Mouse (Mus musculus) ES-Bruce4 (cell line): Measurements from ENCODE around the gene Sox8. TPM values are rescaled to one million over a fixed set of nuclear protein-coding genes. Genes with fewer than 3 reads are reported as not detected.

Source experiments
- H3K27ac ChIP-seq: 2 replicates; pipeline ENCODE4 v1.5.1; 2012; ENCODE audit warnings: low read length, inconsistent platforms; ENCODE audit not compliant: insufficient read depth
- H3K27me3 ChIP-seq: 2 replicates; pipeline ENCODE4 v1.6.1; 2012; ENCODE audit warnings: mild to moderate bottlenecking, low read length, inconsistent platforms; ENCODE audit not compliant: control insufficient read depth, poor library complexity, insufficient read depth, severe bottlenecking
- H3K36me3 ChIP-seq: 2 replicates; pipeline ENCODE4 v1.6.1; 2012; ENCODE audit warnings: inconsistent platforms, mild to moderate bottlenecking, low read length, moderate library complexity; ENCODE audit not compliant: control insufficient read depth, poor library complexity, insufficient read depth, severe bottlenecking
- H3K4me1 ChIP-seq: one replicate; pipeline ENCODE4 v1.8.1; 2011; ENCODE audit warnings: low read length; ENCODE audit not compliant: control insufficient read depth, insufficient read depth
- H3K4me3 ChIP-seq: 2 replicates; pipeline ENCODE4 v1.5.1; 2011; ENCODE audit warnings: low read depth, mild to moderate bottlenecking, low read length
- H3K9ac ChIP-seq: 2 replicates; pipeline ENCODE4 v1.6.1; 2012; ENCODE audit warnings: low read depth, mild to moderate bottlenecking, inconsistent platforms; ENCODE audit not compliant: poor library complexity, severe bottlenecking
- H3K9me3 ChIP-seq: replicated peaks from 2 replicates; pipeline ENCODE4 v1.6.1; 2012; ENCODE audit warnings: mild to moderate bottlenecking, low read length, inconsistent platforms; ENCODE audit not compliant: control insufficient read depth, poor library complexity, insufficient read depth, severe bottlenecking
- CTCF ChIP-seq: IDR thresholded peaks from one replicate; pipeline ENCODE4 v1.8.1; 2011; ENCODE audit warnings: low read depth, low read length
- EP300 ChIP-seq: IDR thresholded peaks from 2 replicates; pipeline ENCODE4 v1.6.1; 2011; ENCODE audit warnings: low read depth, low read length; ENCODE audit not compliant: insufficient read depth
- POLR2A ChIP-seq: IDR thresholded peaks from one replicate; pipeline ENCODE4 v1.8.1; 2011; ENCODE audit warnings: low read length; ENCODE audit not compliant: insufficient read depth
- polyA plus RNA-seq: library from polyadenylated mRNA; stranded (reverse); fragments of >200 nt; gene quantifications from 2 replicates; pipeline ENCODE4 v1.2.4, GENCODE M21; 2011; ENCODE audit warnings: low read depth; ENCODE audit not compliant: missing spikeins, insufficient read depth, insufficient read length

Gene Sox8
- polyA plus RNA-seq, 1 experiment, result 0.48 TPM

DNA sequence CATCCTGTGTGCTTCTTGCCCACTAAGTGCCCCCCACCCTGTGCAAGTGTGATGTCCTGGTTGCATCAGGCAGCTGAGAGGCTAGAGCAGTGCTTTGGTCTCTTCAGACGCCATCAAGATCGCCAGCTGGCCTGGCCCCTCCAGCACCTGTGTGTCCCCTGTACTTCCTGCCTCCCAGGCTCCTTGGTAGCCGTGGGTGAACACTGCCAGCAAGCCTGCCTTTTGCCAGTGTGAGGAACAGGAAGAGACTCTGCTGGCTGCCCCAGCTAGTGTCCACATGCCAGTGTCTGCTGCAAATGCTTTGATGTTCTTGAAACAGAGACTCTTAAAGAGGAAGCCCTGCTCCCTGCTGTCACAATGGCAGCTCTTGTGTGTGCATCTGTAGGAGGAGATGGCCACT is 27.1 kb upstream of the Sox8 start:
- no peaks in the 10 kb centered on the region for H3K4me1 ChIP-seq
- TF ChIP-seq EP300, result no peak
- no peak for TF ChIP-seq CTCF
- TF ChIP-seq POLR2A, result no peak

DNA sequence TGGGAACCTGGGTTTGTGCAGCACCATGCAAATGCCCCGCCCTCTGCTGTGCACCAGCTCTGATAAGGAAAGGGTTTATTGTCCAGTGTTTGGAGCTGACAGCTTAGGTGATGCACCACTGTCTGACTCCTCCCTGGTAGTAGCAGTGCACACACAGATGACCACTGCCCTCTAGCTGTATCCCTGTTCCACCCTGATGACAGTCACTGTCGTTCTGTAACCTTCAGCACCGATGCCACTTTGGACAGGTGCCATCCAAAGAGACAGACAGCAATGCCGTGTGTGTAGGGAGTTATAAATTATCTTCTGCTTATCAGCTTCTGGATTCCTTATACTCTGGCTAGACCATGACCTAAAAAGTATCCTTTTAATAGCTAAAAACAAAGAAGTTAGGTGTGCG is 25.0 kb upstream of the Sox8 start:
- Histone ChIP-seq H3K9ac (no peak overlapping the region), H3K4me3 (no peak overlapping the region), H3K27me3 (no peaks in the 10 kb centered on the region), H3K4me1 (no peaks in the 10 kb centered on the region), H3K27ac (no peak overlapping the region), H3K36me3 (no peaks in the 10 kb centered on the region), H3K9me3 (no peaks in the 10 kb centered on the region)
- TF ChIP-seq EP300, result no peak
- TF ChIP-seq POLR2A, result no peak
- TF ChIP-seq CTCF, result peak; percentile 23

More for the DNA sequence above, 27.1 kb upstream of the Sox8 start:
- Histone ChIP-seq H3K27ac (no peak overlapping the region), H3K27me3 (no peaks in the 10 kb centered on the region), H3K4me3 (no peak overlapping the region), H3K36me3 (no peaks in the 10 kb centered on the region), H3K9me3 (no peaks in the 10 kb centered on the region), H3K9ac (no peak overlapping the region)

DNA sequence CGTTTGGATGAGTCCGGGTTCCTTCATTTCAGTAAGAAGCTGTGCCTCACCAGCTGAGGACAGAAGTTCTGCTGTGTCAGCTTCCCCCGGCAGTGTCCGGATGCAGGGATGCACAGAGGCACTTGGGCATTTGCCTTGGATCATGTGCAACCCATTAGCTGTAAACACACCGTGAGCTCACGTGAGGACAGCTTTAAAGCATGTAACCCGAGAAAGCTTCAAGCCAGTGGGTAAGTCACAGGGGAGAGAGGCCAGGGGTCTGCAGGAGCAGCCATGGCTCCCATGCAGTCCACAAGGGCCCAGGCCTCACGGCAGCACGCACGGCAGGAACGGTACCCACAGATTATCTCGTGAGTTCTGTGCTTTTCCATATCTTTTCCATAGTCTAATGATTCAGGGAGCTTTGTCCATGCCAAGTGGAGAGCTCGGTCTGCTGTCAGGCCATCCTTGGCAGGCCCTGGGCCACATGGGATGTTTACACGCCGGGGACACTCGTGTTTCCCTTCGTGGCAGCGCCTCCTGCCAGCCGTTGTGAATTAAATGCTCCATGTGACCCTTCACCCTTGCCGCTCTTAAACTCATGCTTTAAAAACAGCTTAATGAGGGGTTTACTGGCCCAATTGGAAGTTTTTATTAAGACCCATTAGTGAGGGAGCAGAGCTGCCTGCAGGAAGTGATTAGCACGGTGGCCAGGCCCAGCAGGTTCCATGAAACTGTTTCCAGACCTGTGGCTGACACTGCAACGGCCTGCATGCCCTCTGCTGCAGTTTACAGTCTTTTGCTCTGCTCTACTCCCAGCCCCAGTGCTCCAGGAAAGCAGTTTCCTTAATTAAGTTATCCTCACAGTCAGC is 23.1 kb upstream of the Sox8 start:
- H3K9me3 ChIP-seq, result no peaks in the 10 kb centered on the region
- no peak overlapping the region for H3K9ac ChIP-seq
- no peaks in the 10 kb centered on the region for H3K36me3 ChIP-seq
- TF ChIP-seq POLR2A (no peak), CTCF (no peak), EP300 (no peak)
- no peak overlapping the region for H3K4me3 ChIP-seq
- no peaks in the 10 kb centered on the region for H3K4me1 ChIP-seq
- H3K27ac ChIP-seq, result no peak overlapping the region
- H3K27me3 ChIP-seq, result no peaks in the 10 kb centered on the region

DNA sequence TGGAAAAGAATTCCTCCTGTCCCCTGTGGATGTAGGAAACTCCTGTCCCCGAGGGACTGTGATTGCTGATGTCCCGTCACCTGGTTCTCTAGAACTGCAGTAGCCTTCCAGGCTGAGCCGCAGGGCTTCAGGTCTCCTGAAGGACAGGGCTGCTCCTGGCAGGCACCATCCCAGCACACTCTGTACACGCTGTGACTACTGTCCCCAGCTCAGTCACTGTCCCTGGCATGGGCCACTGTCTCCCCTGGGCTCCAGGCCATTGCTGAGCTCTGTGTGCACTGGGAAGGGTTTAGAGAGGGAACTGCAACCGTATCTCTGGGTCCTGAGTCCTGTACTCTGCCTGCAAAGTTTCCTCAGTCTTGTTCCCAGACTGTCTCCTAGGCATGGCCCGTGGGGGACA is 21.9 kb upstream of the Sox8 start:
- no peaks in the 10 kb centered on the region for H3K27me3 ChIP-seq
- no peak overlapping the region for H3K9ac ChIP-seq
- no peaks in the 10 kb centered on the region for H3K4me1 ChIP-seq
- H3K9me3 ChIP-seq, result no peaks in the 10 kb centered on the region
- no peak overlapping the region for H3K27ac ChIP-seq
- no peak overlapping the region for H3K4me3 ChIP-seq
- TF ChIP-seq CTCF, result no peak
- no peak for TF ChIP-seq POLR2A
- no peak for TF ChIP-seq EP300
- H3K36me3 ChIP-seq, result no peaks in the 10 kb centered on the region

DNA sequence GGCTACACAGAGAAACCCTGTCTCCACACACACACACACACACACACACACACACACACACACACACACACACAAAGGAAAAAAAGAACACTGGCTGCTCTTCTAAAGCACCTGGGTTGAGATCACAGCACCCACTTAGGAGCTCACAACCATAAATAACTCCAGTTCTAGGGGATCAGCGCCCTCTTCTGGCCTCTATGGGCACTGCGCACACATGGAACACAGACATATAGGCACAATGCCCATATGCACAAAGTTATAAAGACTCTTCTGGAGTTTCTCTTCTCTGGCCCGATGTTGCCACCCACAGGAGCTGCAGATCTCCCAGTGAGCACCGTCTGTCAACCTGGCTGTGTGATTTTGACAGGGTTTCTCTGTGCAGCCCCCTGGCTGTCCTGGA is 20.5 kb upstream of the Sox8 start:
- no peak for TF ChIP-seq POLR2A
- TF ChIP-seq CTCF, result peak; percentile 49
- Histone ChIP-seq H3K9me3 (no peaks in the 10 kb centered on the region), H3K36me3 (peaks cover 1% of the 10 kb centered on the region; the same call in 1 of the 2 replicates), H3K27me3 (no peaks in the 10 kb centered on the region), H3K27ac (no peak overlapping the region), H3K4me3 (no peak overlapping the region), H3K4me1 (no peaks in the 10 kb centered on the region), H3K9ac (no peak overlapping the region)

DNA sequence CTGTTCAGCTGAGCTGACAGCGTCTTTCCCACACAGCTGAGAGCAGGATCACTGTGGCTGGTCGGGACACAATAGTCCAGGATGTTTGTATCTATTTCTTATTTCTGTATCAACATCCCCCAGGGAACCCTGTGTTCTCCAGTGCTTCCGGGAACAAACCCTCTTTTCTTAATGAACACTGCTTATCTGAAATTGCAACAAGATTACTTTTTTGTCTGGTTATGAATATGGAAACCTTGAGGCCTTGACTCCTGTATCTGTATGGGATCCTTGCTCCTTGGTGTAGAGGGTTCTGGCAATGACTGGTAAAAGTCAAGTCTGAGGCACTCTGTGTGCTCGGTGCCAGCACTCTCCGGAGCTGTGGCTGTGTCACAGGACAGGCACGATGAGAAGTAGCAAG is 19.6 kb upstream of the Sox8 start:
- Histone ChIP-seq H3K9ac (no peak overlapping the region), H3K4me3 (no peak overlapping the region), H3K27ac (no peak overlapping the region), H3K4me1 (no peaks in the 10 kb centered on the region), H3K36me3 (peaks cover 3% of the 10 kb centered on the region; the same call in 1 of the 2 replicates), H3K9me3 (no peaks in the 10 kb centered on the region), H3K27me3 (no peaks in the 10 kb centered on the region)
- no peak for TF ChIP-seq CTCF
- TF ChIP-seq EP300, result no peak
